Mouse (Mus musculus) neural tube, embryonic 15.5 days (tissue): ENCODE measurements around the gene Zfp746. TPM values are rescaled to one million over a fixed set of nuclear protein-coding genes. Genes with fewer than 3 reads are reported as not detected.
"Not testable (repeated sequence)": the region's sequence is repeated elsewhere in the genome, so short reads cannot be mapped to it uniquely, and the experiment has no call there.

Experiments used
- ATAC-seq: fragments of 200-750 bp; cut with Nextera tagmentation; 2 replicates; pipeline ENCODE4 v1.8.0; 2017; ENCODE audit warnings: mild to moderate bottlenecking, moderate TSS enrichment, moderate library complexity; ENCODE audit not compliant: low FRiP score
- H3K27ac ChIP-seq: fragments of 300-500 bp; sonication (generic); replicated peaks from 2 replicates; pipeline ENCODE4 v1.5.1; 2015; ENCODE audit warnings: mild to moderate bottlenecking, inconsistent platforms
- H3K27me3 ChIP-seq: fragments of 300-500 bp; sonication (generic); replicated peaks from 2 replicates; pipeline ENCODE4 v1.6.1; 2015; ENCODE audit warnings: inconsistent platforms
- H3K36me3 ChIP-seq: fragments of 300-500 bp; sonication (generic); 2 replicates; pipeline ENCODE4 v1.6.1; 2015; ENCODE audit warnings: inconsistent platforms
- H3K4me1 ChIP-seq: fragments of 300-500 bp; sonication (generic); 2 replicates; pipeline ENCODE4 v1.6.1; 2015; ENCODE audit warnings: inconsistent platforms
- H3K4me2 ChIP-seq: fragments of 300-500 bp; sonication (generic); 2 replicates; pipeline ENCODE4 v1.6.1; 2015; ENCODE audit warnings: inconsistent platforms, mild to moderate bottlenecking, moderate library complexity
- H3K4me3 ChIP-seq: fragments of 300-500 bp; sonication (generic); replicated peaks from 2 replicates; pipeline ENCODE4 v1.5.1; 2015; ENCODE audit warnings: mild to moderate bottlenecking, inconsistent platforms
- H3K9ac ChIP-seq: fragments of 300-500 bp; sonication (generic); replicated peaks from 2 replicates; pipeline ENCODE4 v1.6.1; 2015; ENCODE audit warnings: mild to moderate bottlenecking, inconsistent platforms
- H3K9me3 ChIP-seq: fragments of 300-500 bp; sonication (generic); replicated peaks from 2 replicates; pipeline ENCODE4 v1.6.1; 2016; ENCODE audit warnings: inconsistent platforms
- WGBS: fragments of 180-500 bp; shearing (Covaris S2); methylation state at CpG from one replicate; pipeline ENCODE4 v1.1.7; 2015; ENCODE audit warnings: mixed read lengths; 5-methylcytosine and 5-hydroxymethylcytosine counted together
- polyA plus RNA-seq: library from polyadenylated mRNA; unstranded; fragments of >200 nt; fragmentation: Nextera tagmentation; extraction: Ambion mirVana; gene quantifications from 2 replicates; pipeline ENCODE4 v1.2.1, GENCODE M21; 2015

Gene Zfp746
- polyA plus RNA-seq = 19.4 and 21.9 TPM in 2 replicates

DNA sequence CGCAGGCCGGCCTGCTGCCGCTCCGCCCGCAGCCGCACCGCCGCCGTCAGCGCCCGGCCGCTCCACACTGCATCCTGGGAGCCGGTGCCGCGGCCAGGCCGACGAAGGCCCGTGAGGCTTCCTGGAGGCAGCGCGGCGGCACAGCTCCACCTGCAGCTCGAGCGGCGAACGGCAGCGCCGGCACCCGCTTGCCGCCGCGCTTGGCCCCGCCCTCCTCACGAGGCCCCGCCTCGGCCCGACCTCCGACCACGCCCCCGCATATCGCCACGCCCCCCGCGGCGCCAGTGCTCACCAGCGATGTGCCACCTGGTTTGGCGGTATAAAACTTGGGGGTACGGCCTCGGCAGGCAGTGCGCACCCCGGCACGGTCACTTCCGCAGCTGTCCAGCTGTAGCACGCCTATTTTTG lies at the start of gene Zfp746:
Gene Zfp746 (minus strand): TSS at position 123 of the 408 bp plus-strand sequence.
- under 1% methylated on average over 44 of the region's 53 CpGs for WGBS
- Histone ChIP-seq H3K4me2 (peak within 1 kb of the TSS; percentile 84), H3K27me3 (no peaks in the 10 kb centered on the region), H3K9me3 (no peaks in the 10 kb centered on the region), H3K36me3 (peaks cover 20% of the 10 kb centered on the region), H3K27ac (peak within 1 kb of the TSS; percentile 86), H3K4me1 (peaks cover 17% of the 10 kb centered on the region), H3K4me3 (peak within 1 kb of the TSS; percentile 71), H3K9ac (peak within 1 kb of the TSS; percentile 85)
- peak; percentile 93 for ATAC-seq

DNA sequence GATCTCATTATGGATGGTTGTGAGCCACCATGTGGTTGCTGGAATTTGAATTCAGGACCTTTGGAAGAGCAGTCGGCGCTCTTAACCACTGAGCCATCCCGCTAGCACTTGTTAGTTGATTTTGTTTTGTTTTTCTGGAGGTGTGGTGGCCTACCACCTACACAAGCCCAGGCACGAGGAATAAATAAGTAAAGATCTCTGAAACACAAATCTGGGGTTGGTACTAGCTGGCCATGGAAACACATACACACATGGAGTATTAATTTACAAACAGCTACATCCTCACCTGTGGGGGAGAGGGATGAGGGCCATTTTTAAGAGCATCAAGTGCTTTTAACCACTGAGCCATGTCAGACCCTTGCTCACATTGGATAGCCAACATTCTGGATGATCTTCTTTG lies 34.7 kb upstream of the Zfp746 start:
- H3K4me2 ChIP-seq, H3K27me3 ChIP-seq, H3K9me3 ChIP-seq, H3K4me3 ChIP-seq, H3K9ac ChIP-seq, ATAC-seq, H3K27ac ChIP-seq, H3K4me1 ChIP-seq, H3K36me3 ChIP-seq: not testable (repeated sequence)
- 78% methylated on average over 4 of the region's 4 CpGs for WGBS

DNA sequence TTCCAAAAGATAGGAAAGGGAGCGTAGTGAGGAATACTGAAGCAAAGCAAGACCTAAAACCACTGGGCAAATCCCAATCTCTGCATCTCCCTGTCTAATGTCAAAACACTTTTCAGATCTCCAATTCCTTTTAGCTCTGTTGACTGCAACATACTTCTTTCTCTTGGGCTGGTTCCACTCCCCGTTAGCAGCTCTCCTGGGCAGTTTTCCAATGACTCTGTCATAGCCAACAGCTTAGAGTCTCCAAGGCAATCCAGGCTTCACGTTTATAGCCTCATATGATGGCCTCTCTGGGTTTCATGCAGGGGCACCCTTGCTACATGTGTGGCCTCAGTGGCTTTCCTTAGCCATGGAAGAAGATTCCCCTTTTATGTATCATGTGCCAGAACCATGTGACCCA lies 29.6 kb upstream of the Zfp746 start:
- 67% methylated on average over 3 of the region's 3 CpGs for WGBS
- no peak for ATAC-seq
- Histone ChIP-seq H3K4me1 (no peaks in the 10 kb centered on the region), H3K9me3 (no peaks in the 10 kb centered on the region), H3K36me3 (no peaks in the 10 kb centered on the region), H3K27ac (no peak overlapping the region), H3K27me3 (no peaks in the 10 kb centered on the region), H3K9ac (no peak overlapping the region), H3K4me3 (no peak overlapping the region), H3K4me2 (no peak overlapping the region)

DNA sequence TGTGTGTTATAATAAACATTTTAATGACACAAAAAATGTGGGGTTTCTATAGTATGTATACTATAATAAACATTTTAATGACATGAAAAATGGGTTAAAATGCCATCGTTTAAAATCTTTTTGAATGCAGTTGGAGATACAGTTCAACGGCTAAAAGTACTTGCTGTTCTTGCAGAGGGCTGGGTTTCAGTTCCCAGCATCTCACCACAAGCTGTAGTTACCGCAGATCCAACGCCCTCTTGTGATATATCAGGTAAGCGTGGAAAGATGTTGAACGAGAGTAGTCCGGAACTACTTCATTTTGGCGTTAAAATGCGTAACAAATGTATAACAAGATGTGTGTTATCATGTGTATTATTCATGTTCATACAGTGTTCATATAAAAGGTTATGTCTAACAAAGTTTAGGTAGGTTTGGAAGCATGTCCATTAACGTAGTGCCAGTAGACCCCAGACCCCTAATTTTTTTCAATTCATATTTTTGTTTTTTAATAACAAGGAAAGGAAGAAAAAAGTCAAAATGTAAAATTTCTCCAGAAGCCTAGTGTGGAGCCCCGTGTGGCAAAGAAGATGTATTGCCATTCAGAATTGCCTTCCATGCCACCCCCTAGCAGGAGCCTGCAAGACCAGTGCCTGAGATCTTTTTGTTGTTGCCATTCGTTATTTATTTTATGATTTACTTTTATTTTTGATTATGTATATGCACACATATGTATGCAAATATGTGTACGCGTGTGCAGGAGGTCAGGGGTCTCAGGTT lies 743 bp upstream of the Zfp746 start:
- Histone ChIP-seq H3K9ac (no peak overlapping the region), H3K4me2 (peak overlapping the region; percentile 84), H3K27ac (no peak overlapping the region), H3K9me3 (no peaks in the 10 kb centered on the region), H3K4me3 (peak overlapping the region; percentile 71), H3K27me3 (no peaks in the 10 kb centered on the region), H3K36me3 (peaks cover 13% of the 10 kb centered on the region), H3K4me1 (peaks cover 17% of the 10 kb centered on the region)
- WGBS = 44% methylated on average over 14 of the region's 14 CpGs
- ATAC-seq = peak; percentile 8; the same call in 1 of the 2 replicates

DNA sequence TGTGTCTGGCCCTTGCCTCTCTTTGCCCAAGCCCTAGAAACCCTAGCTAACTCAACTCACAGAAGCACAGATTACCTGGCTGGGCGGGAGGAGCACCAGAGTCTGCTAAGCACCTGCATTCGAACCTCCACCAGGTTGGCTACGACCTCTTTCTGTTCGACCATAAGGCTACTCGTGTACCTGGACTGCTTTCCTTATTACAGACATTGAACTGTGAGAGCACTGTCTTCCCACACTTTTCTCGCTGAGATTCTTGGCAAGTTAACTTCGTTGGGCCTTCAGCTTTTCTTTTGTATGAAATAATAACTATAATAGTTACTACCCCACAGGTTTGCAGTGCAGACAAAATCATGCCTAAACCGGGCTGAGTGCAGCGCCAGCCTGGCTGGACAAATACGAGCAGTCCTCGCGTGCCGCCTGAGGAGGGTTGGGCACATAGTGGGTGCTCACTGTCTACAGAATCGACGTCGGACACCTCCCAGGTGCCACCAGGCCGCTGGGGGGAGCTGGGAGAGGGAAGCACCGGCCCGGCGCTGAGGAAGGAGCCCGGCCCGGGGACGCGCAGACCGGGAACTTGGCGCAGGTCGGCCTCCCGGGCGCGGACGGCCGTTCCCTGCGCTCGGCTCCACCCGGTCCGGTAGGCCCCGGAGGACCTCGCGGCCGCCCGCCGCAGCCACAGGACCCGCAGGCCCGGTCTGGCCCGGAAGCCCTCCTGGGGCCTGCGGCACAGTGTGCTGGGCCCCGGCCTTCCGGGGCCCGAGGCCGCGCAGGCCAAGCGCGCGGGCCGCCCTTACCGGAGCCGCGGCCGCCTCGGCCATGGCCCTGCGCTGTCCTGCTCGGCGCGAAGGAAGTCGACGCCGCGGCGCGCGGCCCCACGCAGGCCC lies 630 bp downstream of the Zfp746 start:
- peak; percentile 84 for ATAC-seq
- Histone ChIP-seq H3K9ac (peak overlapping the region; percentile 85), H3K9me3 (no peaks in the 10 kb centered on the region), H3K4me3 (peak overlapping the region; percentile 71), H3K4me1 (peaks cover 17% of the 10 kb centered on the region), H3K27me3 (no peaks in the 10 kb centered on the region), H3K27ac (peak overlapping the region; percentile 86), H3K36me3 (peaks cover 27% of the 10 kb centered on the region), H3K4me2 (peak overlapping the region; percentile 84)
- WGBS = 3% methylated on average over 71 of the region's 72 CpGs

DNA sequence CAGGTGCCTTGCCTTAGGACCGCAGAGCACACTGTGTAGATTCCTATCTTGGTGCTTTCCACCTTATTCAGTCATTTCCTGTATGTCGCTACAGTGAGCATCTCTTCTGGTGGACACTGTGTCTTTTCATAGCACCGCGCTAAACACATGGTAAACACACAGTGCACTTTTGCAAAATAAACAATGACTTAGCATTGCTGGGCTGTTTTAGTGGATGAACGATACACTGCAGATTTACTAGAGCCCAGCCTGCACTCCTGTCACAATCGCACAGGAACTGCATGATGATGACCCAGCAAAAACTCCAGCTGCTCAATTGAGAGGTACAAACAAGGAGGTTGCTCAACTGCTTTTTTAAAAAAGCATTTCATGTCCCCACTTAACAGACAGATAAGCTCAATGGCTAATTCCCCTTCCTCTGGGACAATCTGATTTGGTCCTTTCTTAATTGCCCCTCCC lies 2.6 kb downstream of the Zfp746 start:
- Histone ChIP-seq H3K4me1 (peaks cover 17% of the 10 kb centered on the region), H3K27me3 (no peaks in the 10 kb centered on the region), H3K4me2 (no peak overlapping the region), H3K9me3 (no peaks in the 10 kb centered on the region), H3K36me3 (peaks cover 45% of the 10 kb centered on the region), H3K4me3 (no peak overlapping the region), H3K27ac (no peak overlapping the region), H3K9ac (no peak overlapping the region)
- ATAC-seq = no peak
- 94% methylated on average over 6 of the region's 6 CpGs for WGBS

DNA sequence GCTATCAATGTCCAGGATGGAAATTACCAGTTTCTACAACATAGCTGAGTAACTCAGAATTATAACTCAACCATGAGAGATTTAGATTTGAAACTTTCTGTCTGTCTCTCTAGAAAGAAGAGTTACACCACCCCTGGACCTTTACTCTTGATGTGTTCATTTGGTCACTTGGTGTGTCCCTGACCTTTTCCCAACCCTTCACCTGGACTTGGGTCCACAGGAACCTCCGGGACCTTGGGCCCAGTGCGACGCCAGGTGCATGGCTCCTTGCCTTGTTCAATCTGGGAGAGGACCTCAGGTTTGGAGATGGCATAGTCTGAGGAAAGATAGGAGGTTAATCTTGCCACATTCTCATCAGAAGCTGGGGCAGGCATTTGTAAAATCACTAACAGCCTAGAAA lies 4.4 kb downstream of the Zfp746 start:
- ATAC-seq = no peak
- H3K4me2 ChIP-seq = no peak overlapping the region
- WGBS = 97% methylated on average over 3 of the region's 3 CpGs
- no peak overlapping the region for H3K9ac ChIP-seq
- H3K4me1 ChIP-seq = peaks cover 17% of the 10 kb centered on the region
- H3K27me3 ChIP-seq = no peaks in the 10 kb centered on the region
- H3K4me3 ChIP-seq = no peak overlapping the region
- no peak overlapping the region for H3K27ac ChIP-seq
- no peaks in the 10 kb centered on the region for H3K9me3 ChIP-seq
- peaks cover 61% of the 10 kb centered on the region for H3K36me3 ChIP-seq

DNA sequence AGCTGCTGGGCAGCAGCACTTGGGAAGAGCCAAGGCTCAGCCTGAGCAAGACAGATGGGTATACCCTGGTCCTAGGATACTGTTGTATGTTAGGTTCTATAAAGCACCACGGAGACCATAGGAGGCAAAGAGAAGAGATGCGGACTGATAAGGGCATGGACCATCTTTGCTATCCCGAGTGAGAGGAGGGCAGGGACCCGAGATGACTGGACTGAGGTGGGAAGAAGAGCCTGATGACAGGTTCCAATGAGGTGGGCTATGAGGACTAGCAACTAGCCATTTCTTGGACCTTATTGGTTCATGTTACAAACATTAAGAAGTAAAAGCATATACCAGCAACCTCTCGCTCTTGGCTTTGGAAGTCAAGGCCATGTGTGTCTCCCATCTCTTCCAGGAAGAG lies 5.4 kb downstream of the Zfp746 start:
- Histone ChIP-seq H3K4me1 (peaks cover 17% of the 10 kb centered on the region), H3K9me3 (no peaks in the 10 kb centered on the region), H3K36me3 (peaks cover 67% of the 10 kb centered on the region), H3K4me3 (no peak overlapping the region), H3K27ac (no peak overlapping the region), H3K27me3 (no peaks in the 10 kb centered on the region), H3K9ac (no peak overlapping the region), H3K4me2 (no peak overlapping the region)
- no peak for ATAC-seq
- WGBS = 95% methylated on average over 5 of the region's 5 CpGs

DNA sequence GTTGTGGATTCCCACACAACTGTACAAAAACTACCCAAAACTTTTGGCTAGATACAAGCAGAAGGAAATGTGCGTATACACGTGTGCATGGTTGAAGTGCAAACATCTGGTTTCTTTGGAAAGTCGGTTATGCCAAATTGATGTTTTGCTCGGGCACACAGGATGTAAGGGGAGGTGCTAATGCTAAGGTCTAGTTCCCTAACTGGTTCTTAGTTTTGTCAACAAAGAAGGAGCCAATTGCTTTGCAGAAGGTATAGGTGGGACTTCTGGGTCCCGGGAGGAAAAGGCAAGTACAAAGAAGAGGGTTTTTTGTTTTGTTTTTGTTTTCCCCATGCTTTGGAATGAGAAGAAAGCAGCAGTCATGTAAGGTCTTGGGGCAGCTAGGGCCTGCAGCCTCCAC lies 13.1 kb downstream of the Zfp746 start:
- no peaks in the 10 kb centered on the region for H3K9me3 ChIP-seq
- H3K4me1 ChIP-seq = no peaks in the 10 kb centered on the region
- peaks cover 44% of the 10 kb centered on the region for H3K36me3 ChIP-seq
- H3K4me2 ChIP-seq = no peak overlapping the region
- H3K27ac ChIP-seq = no peak overlapping the region
- no peak for ATAC-seq
- H3K4me3 ChIP-seq = no peak overlapping the region
- no peaks in the 10 kb centered on the region for H3K27me3 ChIP-seq
- 80% methylated on average over 5 of the region's 5 CpGs for WGBS
- no peak overlapping the region for H3K9ac ChIP-seq

DNA sequence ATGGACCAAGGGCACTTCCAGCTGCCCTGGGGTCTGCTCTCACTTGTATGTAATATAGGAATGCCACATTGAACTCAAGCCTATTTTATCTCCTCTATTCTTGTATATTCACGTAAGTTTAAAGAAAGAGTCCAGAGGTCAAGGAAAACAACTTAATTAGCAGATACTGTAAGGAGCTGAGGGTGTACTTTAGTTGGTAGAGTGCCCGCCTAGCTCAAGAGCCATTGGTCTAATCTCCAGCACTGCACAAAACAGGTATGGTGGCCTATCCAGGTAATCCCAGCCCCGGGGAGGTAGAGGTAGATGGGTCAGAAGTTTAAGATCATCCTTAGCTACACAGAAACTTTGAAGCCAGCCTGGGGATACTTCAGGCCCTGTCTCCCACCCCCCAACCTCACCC lies 18.9 kb downstream of the Zfp746 start:
- no peaks in the 10 kb centered on the region for H3K4me1 ChIP-seq
- peaks cover 63% of the 10 kb centered on the region for H3K36me3 ChIP-seq
- H3K27ac ChIP-seq = no peak overlapping the region
- no peaks in the 10 kb centered on the region for H3K27me3 ChIP-seq
- H3K9ac ChIP-seq = no peak overlapping the region
- H3K9me3 ChIP-seq = no peaks in the 10 kb centered on the region
- H3K4me2 ChIP-seq = no peak overlapping the region
- WGBS = 94% methylated on average over 3 of the region's 3 CpGs
- no peak overlapping the region for H3K4me3 ChIP-seq
- no peak for ATAC-seq

DNA sequence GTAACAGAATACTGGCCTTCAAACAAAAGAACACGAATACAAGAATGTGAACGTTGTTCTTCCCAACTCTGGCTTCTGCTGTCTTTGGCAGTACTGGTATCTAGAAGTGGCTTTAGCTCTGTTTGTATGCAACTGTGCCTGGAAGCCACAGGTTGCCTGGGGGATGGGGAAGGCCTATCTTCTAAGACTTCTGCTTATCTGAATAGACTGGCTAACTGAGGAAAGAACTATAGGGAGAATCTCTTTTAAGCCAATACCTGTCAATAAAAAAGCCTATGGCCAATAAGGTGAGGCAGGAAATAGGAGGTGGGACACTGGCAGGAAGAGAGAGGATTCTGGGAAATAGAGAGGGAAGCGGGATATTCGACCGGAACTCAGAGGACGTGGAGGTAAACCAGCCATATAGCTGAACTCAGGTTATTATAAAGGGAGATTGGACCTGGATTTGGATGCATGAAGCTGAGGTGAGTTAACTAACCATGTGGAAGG lies 20.8 kb downstream of the Zfp746 start:
- no peaks in the 10 kb centered on the region for H3K4me1 ChIP-seq
- no peak overlapping the region for H3K9ac ChIP-seq
- no peak overlapping the region for H3K4me2 ChIP-seq
- H3K27me3 ChIP-seq = no peaks in the 10 kb centered on the region
- no peaks in the 10 kb centered on the region for H3K9me3 ChIP-seq
- no peak for ATAC-seq
- WGBS = 96% methylated on average over 6 of the region's 6 CpGs
- no peak overlapping the region for H3K27ac ChIP-seq
- H3K36me3 ChIP-seq = peaks cover 64% of the 10 kb centered on the region
- H3K4me3 ChIP-seq = no peak overlapping the region
